In the genomic region with DNA sequence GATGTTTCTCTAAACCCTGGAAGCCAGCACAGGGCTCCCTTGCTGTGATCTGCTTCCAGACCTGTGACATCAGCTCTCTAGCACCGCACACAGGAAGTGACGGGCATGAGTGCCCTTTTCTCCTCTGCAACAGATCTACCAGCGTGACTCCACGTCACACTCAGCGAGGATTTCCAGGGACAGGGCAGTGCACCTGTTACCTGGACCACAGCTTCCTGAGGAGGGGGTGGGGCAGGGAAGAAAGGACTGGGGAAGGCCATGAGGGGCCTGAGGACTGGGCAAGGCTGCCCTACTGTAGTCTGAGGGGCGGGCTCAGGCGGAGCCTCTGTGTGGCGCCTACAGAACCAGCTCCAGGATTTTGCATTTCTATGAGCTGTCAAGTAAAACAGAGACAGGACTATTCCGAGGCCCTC, we compare ENCODE assay signal across 8 mouse cellular contexts. TPM values are rescaled to one million over a fixed set of nuclear protein-coding genes. Genes with fewer than 3 reads are reported as not detected.
A peak's percentile ranks its signal among the peaks of the same experiment; 100 is the strongest.
DNase-seq lines count a peak whose midpoint lies in the region; ATAC-seq and TF ChIP-seq lines count a peak whose summit lies in the region.

No protein-coding gene starts in this region.

- peak; percentile 9; the same call in 1 of the 2 replicates for ATAC-seq in forebrain, embryonic 13.5 days
- peak; percentile 37 for ATAC-seq in liver, postnatal 0 days
- ATAC-seq in neural tube, embryonic 15.5 days (ENCODE audit: low FRiP score), result peak; percentile 28; the same call in 1 of the 2 replicates
- ATAC-seq in cerebellum, adult (ENCODE audit: insufficient number of reproducible peaks, low FRiP score, low TSS enrichment), result no peak

- no peak for TF ChIP-seq EP300 in liver, postnatal 0 days (IDR thresholded peaks at IDR 0.05; ENCODE audit: low read depth)

- peak; percentile 70 to 76 for DNase-seq in adrenal gland, adult (ENCODE audit: inconsistent age in 2 of 2, low spot score in 1 of 2)
- no peak for DNase-seq in adrenal gland, postnatal 4 days (ENCODE audit: low spot score in 2 of 2)
- DNase-seq in ES-CJ7 (ENCODE audit: low read depth, low spot score), result peak; percentile 66
- DNase-seq in induced T-regulatory cell, adult 2 months (ENCODE audit: low read depth), result peak; percentile 79
- peak; percentile 54 for DNase-seq in liver, postnatal 0 days

- 0 out of 2 replicates have a peak overlapping the region, but pooled peaks have one; percentile 22 for H3K4me2 ChIP-seq in forebrain, embryonic 13.5 days
- H3K4me2 ChIP-seq in liver, postnatal 0 days (ENCODE audit: low read depth, low read length), result no peak overlapping the region; the same call in 1 of the 2 replicates
- H3K4me2 ChIP-seq in neural tube, embryonic 15.5 days, result 0 out of 2 replicates have a peak overlapping the region, but pooled peaks have one; percentile 6

- H3K36me3 ChIP-seq in forebrain, embryonic 13.5 days (ENCODE audit: poor library complexity, severe bottlenecking), result peaks cover 74% of the 10 kb centered on the region
- peaks cover 49% of the 10 kb centered on the region for H3K36me3 ChIP-seq in liver, postnatal 0 days (replicated peaks; ENCODE audit: insufficient read depth, low read length)
- H3K36me3 ChIP-seq in neural tube, embryonic 15.5 days, result peaks cover 57% of the 10 kb centered on the region

- H3K9me3 ChIP-seq in forebrain, embryonic 13.5 days (replicated peaks), result no peaks in the 10 kb centered on the region
- no peaks in the 10 kb centered on the region for H3K9me3 ChIP-seq in liver, postnatal 0 days (ENCODE audit: low read length)
- no peaks in the 10 kb centered on the region for H3K9me3 ChIP-seq in neural tube, embryonic 15.5 days (replicated peaks)

- no peak overlapping the region for H3K4me3 ChIP-seq in forebrain, embryonic 13.5 days
- no peak overlapping the region for H3K4me3 ChIP-seq in liver, postnatal 0 days (ENCODE audit: low read depth, low read length)
- no peak overlapping the region for H3K4me3 ChIP-seq in neural tube, embryonic 15.5 days (replicated peaks)

- H3K9ac ChIP-seq in forebrain, embryonic 13.5 days, result peak overlapping the region; percentile 35; the same call in 1 of the 2 replicates
- no peak overlapping the region for H3K9ac ChIP-seq in liver, postnatal 0 days (replicated peaks)
- H3K9ac ChIP-seq in neural tube, embryonic 15.5 days (replicated peaks), result 0 out of 2 replicates have a peak overlapping the region, but pooled peaks have one; percentile 7

- H3K27me3 ChIP-seq in forebrain, embryonic 13.5 days, result no peaks in the 10 kb centered on the region
- H3K27me3 ChIP-seq in liver, postnatal 0 days (ENCODE audit: insufficient read depth, low read length), result no peaks in the 10 kb centered on the region
- no peaks in the 10 kb centered on the region for H3K27me3 ChIP-seq in neural tube, embryonic 15.5 days (replicated peaks)

- H3K4me1 ChIP-seq in forebrain, embryonic 13.5 days, result peaks cover 54% of the 10 kb centered on the region
- H3K4me1 ChIP-seq in liver, postnatal 0 days (ENCODE audit: insufficient read depth), result peaks cover 24% of the 10 kb centered on the region
- H3K4me1 ChIP-seq in neural tube, embryonic 15.5 days, result peaks cover 69% of the 10 kb centered on the region

- peak overlapping the region; percentile 77 for H3K27ac ChIP-seq in forebrain, embryonic 13.5 days
- 0 out of 2 replicates have a peak overlapping the region, but pooled peaks have one; percentile 34 for H3K27ac ChIP-seq in liver, postnatal 0 days (ENCODE audit: low read depth)
- peak overlapping the region; percentile 74 for H3K27ac ChIP-seq in neural tube, embryonic 15.5 days (replicated peaks)

- peak; percentile 54 for TF ChIP-seq CTCF in liver, postnatal 0 days (IDR thresholded peaks at IDR 0.05; ENCODE audit: low read depth)

- WGBS in forebrain, embryonic 13.5 days, result 28% methylated on average over 9 of the region's 9 CpGs
- WGBS in liver, postnatal 0 days (ENCODE audit: insufficient replicate concordance), result 45% methylated on average over 9 of the region's 9 CpGs
- WGBS in neural tube, embryonic 15.5 days, result 24% methylated on average over 9 of the region's 9 CpGs

RNA-seq across cellular contexts. Expression of gene Mtch1, which starts 6.1 kb away (rescaled TPM):
- total RNA-seq in adrenal gland, postnatal 4 days (2021), result 100 to 1,000 TPM; 309 to 341 TPM
- polyA plus RNA-seq in forebrain, embryonic 13.5 days (2015; fragmentation: Nextera tagmentation; extraction: Ambion mirVana), result 378 and 381 TPM in 2 replicates
- polyA plus RNA-seq in liver, postnatal 0 days (2015; fragmentation: Nextera tagmentation; extraction: Ambion mirVana), result 49.0 and 57.5 TPM in 2 replicates
- polyA plus RNA-seq in neural tube, embryonic 15.5 days (2015; fragmentation: Nextera tagmentation; extraction: Ambion mirVana), result 453 and 482 TPM in 2 replicates

RNA-seq across cellular contexts. Expression of gene Fgd2, which starts 19.1 kb away (rescaled TPM):
- 1 to 10 TPM; 5.6 to 6.5 TPM for total RNA-seq in adrenal gland, postnatal 4 days (2021)
- 2.6 and 3.0 TPM in 2 replicates for polyA plus RNA-seq in forebrain, embryonic 13.5 days (2015; fragmentation: Nextera tagmentation; extraction: Ambion mirVana)
- polyA plus RNA-seq in liver, postnatal 0 days (2015; fragmentation: Nextera tagmentation; extraction: Ambion mirVana), result 6.3 and 8.9 TPM in 2 replicates
- 3.7 and 9.8 TPM in 2 replicates for polyA plus RNA-seq in neural tube, embryonic 15.5 days (2015; fragmentation: Nextera tagmentation; extraction: Ambion mirVana)

RNA-seq across cellular contexts. Expression of gene Pi16, which starts 24.1 kb away (rescaled TPM):
- total RNA-seq in adrenal gland, postnatal 4 days (2021), result 10 to 100 TPM; 11.3 to 13.3 TPM
- 1.5 and 1.7 TPM in 2 replicates for polyA plus RNA-seq in forebrain, embryonic 13.5 days (2015; fragmentation: Nextera tagmentation; extraction: Ambion mirVana)
- polyA plus RNA-seq in liver, postnatal 0 days (2015; fragmentation: Nextera tagmentation; extraction: Ambion mirVana), result 2.1 and 2.2 TPM in 2 replicates
- polyA plus RNA-seq in neural tube, embryonic 15.5 days (2015; fragmentation: Nextera tagmentation; extraction: Ambion mirVana), result 2.8 TPM in 2 replicates

Comparison
In these comparisons a context has a peak if more than half of its experiments do, and no peak if none do; other contexts are left out.
1. DNase-seq: peak in adrenal gland, adult (2 of 2), ES-CJ7 (single experiment), induced T-regulatory cell, adult 2 months (single experiment) and liver, postnatal 0 days (single experiment); none in adrenal gland, postnatal 4 days (0 of 2).
2. Peak in every context shown above with its lines, with median percentiles within 50 percentile points of each other: H3K27ac ChIP-seq.